Mouse (Mus musculus) hindbrain, embryonic 13.5 days (tissue): ENCODE measurements at regions not wholly inside any gene's neighbourhood (a gene's known extent, or its start where the extent isn't known, plus 50 kb on each side); places are given as distances from the start of the nearest gene placed in this dataset.

ENCODE experiments used
- ATAC-seq: fragments of 200-750 bp; cut with Nextera tagmentation; 2 replicates; pipeline ENCODE4 v1.8.0; 2017; ENCODE audit warnings: moderate TSS enrichment; ENCODE audit not compliant: low FRiP score
- H3K27ac ChIP-seq: fragments of 300-500 bp; sonication (generic); 2 replicates; pipeline ENCODE4 v1.5.1; 2015; ENCODE audit warnings: inconsistent platforms, mild to moderate bottlenecking, moderate library complexity
- H3K27me3 ChIP-seq: fragments of 300-500 bp; sonication (generic); 2 replicates; pipeline ENCODE4 v1.6.1; 2015; ENCODE audit warnings: mild to moderate bottlenecking, inconsistent platforms
- H3K36me3 ChIP-seq: fragments of 300-500 bp; sonication (generic); 2 replicates; pipeline ENCODE4 v1.6.1; 2015; ENCODE audit warnings: mild to moderate bottlenecking, inconsistent platforms
- H3K4me1 ChIP-seq: fragments of 300-500 bp; sonication (generic); replicated peaks from 2 replicates; pipeline ENCODE4 v1.6.1; 2015; ENCODE audit warnings: inconsistent platforms
- H3K4me2 ChIP-seq: fragments of 300-500 bp; sonication (generic); 2 replicates; pipeline ENCODE4 v1.6.1; 2015; ENCODE audit warnings: inconsistent platforms, mild to moderate bottlenecking, moderate library complexity
- H3K4me3 ChIP-seq: fragments of 300-500 bp; sonication (generic); 2 replicates; pipeline ENCODE4 v1.5.1; 2015; ENCODE audit warnings: mild to moderate bottlenecking, inconsistent platforms
- H3K9ac ChIP-seq: fragments of 300-500 bp; sonication (generic); 2 replicates; pipeline ENCODE4 v1.6.1; 2015; ENCODE audit warnings: mild to moderate bottlenecking, inconsistent platforms
- H3K9me3 ChIP-seq: fragments of 300-500 bp; sonication (generic); 2 replicates; pipeline ENCODE4 v1.6.1; 2016; ENCODE audit warnings: inconsistent platforms
- WGBS: fragments of 180-500 bp; shearing (Covaris S2); methylation state at CpG from one replicate; pipeline ENCODE4 v1.1.7; 2015; 5-methylcytosine and 5-hydroxymethylcytosine counted together

DNA sequence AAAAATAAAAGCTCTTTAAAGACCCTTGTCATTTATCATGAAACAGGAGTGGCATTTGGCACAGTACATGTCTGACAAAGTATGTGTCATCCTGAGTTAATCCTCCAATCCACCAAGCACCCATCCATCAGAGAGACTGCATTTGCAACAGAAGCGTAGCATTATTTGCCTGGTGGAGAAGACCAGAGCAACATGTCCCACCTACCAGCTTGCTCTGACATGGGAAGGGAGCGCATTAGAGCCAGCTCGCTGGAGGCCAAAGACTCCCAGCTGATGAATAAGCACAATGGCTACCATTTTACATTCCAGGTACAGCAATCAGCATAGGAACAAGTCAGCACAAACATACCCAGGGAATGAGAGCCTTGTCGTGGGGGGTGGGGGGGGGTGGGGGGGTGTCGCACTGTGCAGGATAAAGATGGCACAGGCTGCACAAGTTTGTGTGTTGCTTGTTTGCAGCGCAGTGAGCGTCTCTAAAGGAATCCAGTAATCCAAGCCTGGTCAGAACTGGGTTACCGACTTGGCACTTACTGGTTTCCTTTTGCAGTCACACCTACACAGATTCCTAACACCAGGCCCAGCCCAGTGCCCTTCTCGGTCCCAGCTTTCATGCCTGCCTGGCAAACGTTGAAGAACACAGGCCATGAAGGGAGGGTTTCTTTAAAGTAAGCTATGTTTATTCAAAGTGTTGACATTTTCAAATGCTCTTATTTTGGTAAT is 507.8 kb upstream of the Atp11b start:
- H3K4me1 ChIP-seq = peaks cover 26% of the 10 kb centered on the region
- H3K9me3 ChIP-seq = no peaks in the 10 kb centered on the region
- no peak overlapping the region for H3K9ac ChIP-seq
- H3K4me2 ChIP-seq = no peak overlapping the region
- WGBS = 53% methylated on average over 10 of the region's 10 CpGs
- H3K27ac ChIP-seq = no peak overlapping the region
- no peaks in the 10 kb centered on the region for H3K27me3 ChIP-seq
- no peak overlapping the region for H3K4me3 ChIP-seq
- no peaks in the 10 kb centered on the region for H3K36me3 ChIP-seq
- no peak for ATAC-seq

DNA sequence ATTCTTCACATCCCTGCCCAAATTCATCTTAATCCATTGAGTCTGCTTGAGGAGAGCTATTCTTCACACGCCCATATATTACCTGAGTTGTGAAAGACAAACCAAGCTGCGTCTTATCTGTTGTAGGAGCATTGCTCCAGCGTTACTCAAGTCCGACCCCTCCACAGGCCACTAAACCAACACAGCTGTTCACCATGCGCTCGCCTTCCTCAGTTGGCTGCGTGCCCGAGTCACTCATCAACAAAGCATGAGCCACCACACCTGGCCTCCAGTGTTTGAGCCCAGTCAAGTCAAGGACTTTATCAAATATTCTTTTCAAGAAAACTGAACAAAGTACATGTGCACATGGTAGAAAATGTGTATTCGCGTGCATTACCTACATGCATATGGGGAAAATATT is 504.7 kb upstream of the Atp11b start:
- no peaks in the 10 kb centered on the region for H3K36me3 ChIP-seq
- no peak; the same call in 1 of the 2 replicates for ATAC-seq
- H3K27me3 ChIP-seq = no peaks in the 10 kb centered on the region
- H3K9me3 ChIP-seq = no peaks in the 10 kb centered on the region
- 61% methylated on average over 10 of the region's 10 CpGs for WGBS
- peaks cover 14% of the 10 kb centered on the region for H3K4me1 ChIP-seq
- no peak overlapping the region for H3K4me2 ChIP-seq
- H3K4me3 ChIP-seq = no peak overlapping the region
- no peak overlapping the region for H3K9ac ChIP-seq
- H3K27ac ChIP-seq = no peak overlapping the region

DNA sequence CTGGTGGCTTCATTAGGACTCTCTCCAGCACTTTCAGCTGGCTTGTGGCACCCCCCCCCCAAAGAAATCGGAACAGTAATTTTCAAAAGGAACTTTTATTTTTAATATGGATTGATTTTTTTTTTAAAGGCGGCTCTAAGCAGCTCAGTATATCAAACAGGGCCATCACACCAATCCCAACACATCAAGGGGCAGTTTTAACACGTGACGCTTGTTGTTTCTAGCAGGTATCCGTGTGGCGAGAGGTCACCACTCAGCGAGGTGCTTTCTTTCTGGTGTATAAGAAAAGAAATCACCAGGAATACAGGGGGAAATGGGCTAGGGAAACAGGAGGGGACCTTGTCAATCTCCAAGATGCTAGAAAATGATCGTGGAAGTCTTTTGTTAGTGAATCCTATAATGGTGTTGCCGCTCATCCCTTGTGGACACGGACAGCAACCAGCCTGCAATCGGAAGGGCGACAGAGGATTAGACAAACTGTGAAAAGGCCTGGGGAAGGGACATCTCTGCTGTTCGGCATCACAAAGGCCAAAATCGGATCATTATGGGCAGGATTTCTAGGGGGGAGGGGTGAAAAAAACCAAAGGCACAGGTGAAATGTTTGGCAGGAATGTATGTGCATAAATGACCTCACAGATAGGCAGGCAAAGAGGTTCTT is 503.7 kb upstream of the Atp11b start:
- Histone ChIP-seq H3K36me3 (no peaks in the 10 kb centered on the region), H3K9me3 (no peaks in the 10 kb centered on the region), H3K9ac (no peak overlapping the region), H3K4me1 (peaks cover 8% of the 10 kb centered on the region), H3K4me2 (no peak overlapping the region), H3K27ac (no peak overlapping the region), H3K27me3 (no peaks in the 10 kb centered on the region), H3K4me3 (no peak overlapping the region)
- WGBS = 72% methylated on average over 14 of the region's 14 CpGs
- ATAC-seq = no peak

DNA sequence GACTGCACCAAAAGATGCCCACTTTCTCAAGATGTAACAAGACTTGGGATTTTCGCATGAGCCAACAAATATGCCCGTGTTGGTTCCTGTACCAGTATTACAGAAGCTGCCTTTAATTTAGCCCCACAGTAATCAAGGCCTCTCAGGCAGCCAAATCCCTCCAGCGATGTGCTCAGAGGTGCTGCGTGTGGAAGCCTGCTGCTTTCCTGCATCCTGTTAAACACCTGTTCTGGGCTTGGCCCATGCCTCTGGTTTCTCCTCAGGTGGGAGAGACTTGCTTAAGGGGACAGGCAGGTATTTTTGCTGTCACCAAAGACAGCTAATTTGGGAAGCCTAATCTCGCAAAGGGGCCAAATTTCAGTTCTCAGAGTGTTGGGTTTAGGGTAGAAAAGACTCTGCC is 500.0 kb upstream of the Atp11b start:
- H3K9ac ChIP-seq = no peak overlapping the region
- no peaks in the 10 kb centered on the region for H3K9me3 ChIP-seq
- no peak for ATAC-seq
- WGBS = 77% methylated on average over 5 of the region's 5 CpGs
- no peak overlapping the region for H3K4me2 ChIP-seq
- H3K27ac ChIP-seq = no peak overlapping the region
- H3K4me3 ChIP-seq = no peak overlapping the region
- H3K4me1 ChIP-seq = peaks cover 2% of the 10 kb centered on the region; the same call in 1 of the 2 replicates
- H3K27me3 ChIP-seq = no peaks in the 10 kb centered on the region
- no peaks in the 10 kb centered on the region for H3K36me3 ChIP-seq

DNA sequence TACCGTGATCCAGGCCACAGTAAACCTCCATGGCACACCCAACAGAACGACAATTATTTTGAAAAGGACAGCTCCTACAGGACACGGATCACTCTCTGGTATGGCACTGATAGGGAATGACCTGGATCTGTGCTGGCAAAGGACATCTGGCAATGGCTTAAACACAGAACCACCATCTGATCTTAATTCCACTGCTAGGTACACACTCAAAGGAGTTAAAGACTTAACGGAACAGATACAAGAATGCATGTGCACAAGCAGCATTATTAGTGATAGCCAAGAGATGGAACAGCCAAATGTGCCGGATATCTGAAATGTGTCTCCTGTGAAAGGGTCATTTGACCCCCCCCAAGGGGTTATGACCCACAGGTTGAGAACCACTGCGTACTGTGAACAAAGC is 493.0 kb upstream of the Atp11b start:
- Histone ChIP-seq H3K4me2 (no peak overlapping the region), H3K27ac (no peak overlapping the region), H3K36me3 (no peaks in the 10 kb centered on the region), H3K9me3 (no peaks in the 10 kb centered on the region), H3K4me1 (no peaks in the 10 kb centered on the region), H3K4me3 (no peak overlapping the region), H3K9ac (no peak overlapping the region), H3K27me3 (no peaks in the 10 kb centered on the region)
- ATAC-seq = no peak
- WGBS = 93% methylated on average over 6 of the region's 6 CpGs

DNA sequence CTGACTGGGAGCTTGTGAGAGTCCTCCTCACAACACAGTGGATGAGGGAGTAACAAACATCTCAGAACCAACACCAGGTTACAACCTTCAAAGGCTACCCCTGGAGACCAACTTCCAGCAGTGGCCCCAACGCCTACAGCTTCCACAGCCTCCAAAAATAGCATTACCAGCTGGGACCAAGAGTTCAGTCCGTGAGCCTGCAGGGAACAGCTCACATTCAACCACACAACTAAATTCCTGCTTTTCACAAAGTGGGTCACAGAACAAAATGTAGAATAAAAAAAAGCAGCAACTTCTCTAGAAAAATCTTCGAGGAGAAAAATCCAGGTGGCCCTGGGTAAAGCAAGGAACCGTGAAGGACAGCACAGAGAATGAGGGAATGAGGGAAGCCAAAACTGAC is 485.0 kb upstream of the Atp11b start:
- H3K4me2 ChIP-seq = no peak overlapping the region
- H3K9me3 ChIP-seq = no peaks in the 10 kb centered on the region
- H3K27ac ChIP-seq = no peak overlapping the region
- H3K4me3 ChIP-seq = no peak overlapping the region
- H3K9ac ChIP-seq = no peak overlapping the region
- H3K27me3 ChIP-seq = no peaks in the 10 kb centered on the region
- ATAC-seq = no peak
- peaks cover 12% of the 10 kb centered on the region for H3K4me1 ChIP-seq
- H3K36me3 ChIP-seq = no peaks in the 10 kb centered on the region
- 68% methylated on average over 4 of the region's 4 CpGs for WGBS

DNA sequence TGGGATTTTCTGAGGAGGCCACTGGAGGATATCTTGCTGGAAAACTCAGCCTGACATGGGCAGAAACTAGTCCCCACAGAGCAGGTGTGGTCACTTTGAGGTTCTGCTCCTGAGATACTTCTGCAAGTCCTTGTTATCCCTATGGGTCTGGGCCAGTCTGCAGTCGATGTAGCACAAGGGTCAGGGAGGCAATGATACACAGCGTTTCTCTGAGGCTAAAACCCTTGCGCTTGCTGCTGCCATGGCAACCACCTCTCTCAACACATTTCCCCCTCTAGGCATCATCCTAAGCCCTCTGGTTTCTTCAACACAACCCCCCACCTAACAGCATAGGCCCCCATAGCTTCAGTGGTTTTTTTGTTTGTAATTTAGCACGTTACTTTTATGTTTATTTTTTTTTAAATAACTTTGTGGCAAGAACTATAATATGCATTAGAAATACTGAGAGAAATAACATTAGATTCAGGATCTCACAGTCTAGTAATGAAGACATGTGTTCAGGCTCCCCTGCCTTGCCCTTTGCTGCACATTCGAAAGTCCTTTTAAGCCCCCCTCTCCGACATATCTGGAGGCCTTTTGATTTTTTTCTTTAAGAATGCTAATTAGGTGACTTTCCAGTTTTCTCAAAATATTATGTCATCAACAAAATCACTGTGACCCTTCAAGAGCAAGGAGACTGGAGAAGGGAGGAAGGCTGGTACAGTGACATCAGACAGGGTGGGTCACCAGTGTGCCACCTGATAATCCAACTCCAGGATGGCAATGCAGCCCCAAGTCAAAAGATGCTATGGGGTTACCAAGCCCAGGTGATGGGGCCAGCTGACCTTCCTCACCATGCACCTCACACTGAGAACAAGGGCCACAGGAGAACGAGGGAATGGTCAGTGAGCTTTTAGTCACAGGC is 483.7 kb upstream of the Atp11b start:
- H3K36me3 ChIP-seq = no peaks in the 10 kb centered on the region
- ATAC-seq = peak; percentile 75; the same call in 1 of the 2 replicates
- WGBS = 46% methylated on average over 7 of the region's 7 CpGs

DNA sequence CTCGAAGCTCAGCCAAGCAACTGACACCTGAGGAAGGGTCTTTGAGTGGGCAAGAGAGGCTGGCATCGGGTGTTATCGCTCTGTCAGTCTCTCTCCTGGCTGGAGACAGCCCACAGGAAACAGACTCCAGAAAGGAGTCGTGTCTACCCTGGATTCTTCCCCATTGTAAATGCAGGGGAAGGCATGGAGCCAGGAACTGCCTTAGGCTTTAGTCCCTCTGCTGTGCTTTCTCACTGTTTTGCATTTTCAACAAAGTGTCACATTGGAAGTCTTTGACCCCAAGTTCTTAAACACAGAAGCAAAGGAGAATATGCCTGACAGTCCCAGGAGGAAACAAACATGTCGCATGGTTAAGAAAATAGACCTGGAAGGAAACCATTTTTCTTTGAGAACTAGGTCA is 480.4 kb upstream of the Atp11b start:
- Histone ChIP-seq H3K4me1 (peaks cover 12% of the 10 kb centered on the region), H3K27me3 (no peaks in the 10 kb centered on the region), H3K9ac (no peak overlapping the region), H3K27ac (peak overlapping the region; percentile 52; the same call in 1 of the 2 replicates), H3K36me3 (no peaks in the 10 kb centered on the region), H3K4me2 (no peak overlapping the region), H3K9me3 (no peaks in the 10 kb centered on the region), H3K4me3 (no peak overlapping the region)
- no peak for ATAC-seq
- WGBS = 63% methylated on average over 5 of the region's 5 CpGs

More for the DNA sequence above, 483.7 kb upstream of the Atp11b start:
- Histone ChIP-seq H3K27me3 (no peaks in the 10 kb centered on the region), H3K4me3 (no peak overlapping the region), H3K4me1 (peaks cover 12% of the 10 kb centered on the region), H3K9ac (no peak overlapping the region), H3K4me2 (no peak overlapping the region), H3K9me3 (no peaks in the 10 kb centered on the region), H3K27ac (no peak overlapping the region)

DNA sequence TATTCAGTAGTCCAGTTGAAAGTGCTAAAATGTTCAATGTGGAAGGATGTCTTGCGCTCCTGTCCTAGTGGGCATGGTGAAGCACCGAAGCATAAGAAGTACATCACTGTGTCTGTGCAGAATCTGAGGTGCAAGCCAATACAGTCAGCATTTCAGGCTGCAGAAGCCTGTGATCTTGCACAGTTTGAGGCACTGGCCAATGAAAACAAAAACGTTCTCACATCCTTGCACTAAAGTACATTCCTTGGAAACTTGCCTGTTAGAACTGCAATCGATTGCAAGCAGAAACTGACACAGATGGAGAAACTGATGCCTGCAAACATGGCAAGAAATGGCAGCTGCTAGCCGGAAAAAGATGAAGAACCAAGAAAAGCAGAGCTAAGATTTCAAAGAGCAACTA is 472.9 kb upstream of the Atp11b start:
- H3K9me3 ChIP-seq = no peaks in the 10 kb centered on the region
- no peak overlapping the region for H3K9ac ChIP-seq
- no peaks in the 10 kb centered on the region for H3K4me1 ChIP-seq
- no peak overlapping the region for H3K4me3 ChIP-seq
- no peak overlapping the region for H3K27ac ChIP-seq
- WGBS = 80% methylated on average over 5 of the region's 5 CpGs
- ATAC-seq = no peak
- H3K27me3 ChIP-seq = no peaks in the 10 kb centered on the region
- H3K36me3 ChIP-seq = no peaks in the 10 kb centered on the region
- H3K4me2 ChIP-seq = no peak overlapping the region

DNA sequence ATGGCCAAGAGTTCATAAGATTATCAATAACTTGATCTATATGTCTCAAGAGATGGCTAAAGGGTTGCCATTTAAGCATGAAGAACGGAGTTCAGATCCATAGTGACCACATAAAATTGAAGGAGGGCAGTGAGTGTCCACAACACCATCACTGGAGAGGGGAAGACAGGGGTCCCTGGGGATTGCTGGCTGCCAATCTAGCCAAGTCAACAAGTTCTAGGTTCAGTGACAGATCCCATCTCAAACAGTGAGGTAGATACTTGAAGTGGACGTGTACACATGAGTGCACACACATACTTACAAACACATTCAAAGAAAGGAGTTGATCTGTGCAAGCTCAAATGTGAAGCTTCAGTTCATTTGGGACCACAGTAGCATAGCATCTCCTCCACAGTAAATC is 471.8 kb upstream of the Atp11b start:
- no peak overlapping the region for H3K4me3 ChIP-seq
- no peak for ATAC-seq
- no peak overlapping the region for H3K9ac ChIP-seq
- no peak overlapping the region for H3K4me2 ChIP-seq
- 88% methylated on average over 2 of the region's 2 CpGs for WGBS
- H3K27ac ChIP-seq = no peak overlapping the region
- H3K36me3 ChIP-seq = no peaks in the 10 kb centered on the region
- no peaks in the 10 kb centered on the region for H3K9me3 ChIP-seq
- H3K4me1 ChIP-seq = no peaks in the 10 kb centered on the region
- H3K27me3 ChIP-seq = no peaks in the 10 kb centered on the region

DNA sequence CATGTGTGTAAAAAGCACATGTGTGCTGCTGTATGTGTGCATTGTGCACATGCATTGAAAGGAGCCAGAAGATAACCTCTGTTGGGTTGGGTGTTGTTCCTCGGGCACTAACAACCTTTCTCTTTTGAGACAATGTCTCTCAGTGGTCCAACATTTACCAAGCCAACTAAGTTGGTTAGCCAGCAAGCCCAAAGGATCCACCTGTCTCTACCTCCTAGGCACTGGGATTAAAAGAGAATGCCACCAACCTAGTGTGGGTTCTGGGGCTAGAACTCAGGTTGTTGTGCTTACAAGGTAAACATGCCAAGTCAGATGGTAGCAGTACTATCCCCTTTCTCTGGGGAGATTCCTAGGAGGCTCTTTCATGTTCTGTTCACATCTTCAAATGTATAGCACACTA is 459.1 kb upstream of the Atp11b start:
- H3K9ac ChIP-seq = no peak overlapping the region
- no peak for ATAC-seq
- no peak overlapping the region for H3K4me3 ChIP-seq
- no peaks in the 10 kb centered on the region for H3K9me3 ChIP-seq
- no peaks in the 10 kb centered on the region for H3K36me3 ChIP-seq
- no peaks in the 10 kb centered on the region for H3K4me1 ChIP-seq
- H3K27me3 ChIP-seq = no peaks in the 10 kb centered on the region
- 88% methylated on average over 1 of the region's 1 CpGs for WGBS
- H3K4me2 ChIP-seq = no peak overlapping the region
- no peak overlapping the region for H3K27ac ChIP-seq

DNA sequence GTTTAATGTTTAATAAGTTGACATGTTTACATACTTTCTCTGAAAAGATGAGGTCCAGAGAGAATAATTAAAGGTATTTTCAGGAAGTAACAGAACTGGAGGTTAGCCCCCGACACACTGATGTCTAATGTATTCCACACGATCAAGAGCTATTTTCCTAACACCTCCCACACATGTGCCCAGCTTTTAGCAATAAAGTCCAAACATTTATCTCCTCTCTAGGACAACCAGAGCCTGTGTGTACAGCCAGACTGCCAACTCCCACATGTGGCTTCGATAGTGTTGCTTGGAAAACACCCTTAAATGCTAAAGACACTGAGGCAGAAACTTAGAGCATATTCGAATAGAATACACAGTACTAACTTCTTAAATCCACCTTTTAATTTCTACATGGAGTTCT is 458.2 kb upstream of the Atp11b start:
- H3K27me3 ChIP-seq = no peaks in the 10 kb centered on the region
- no peak overlapping the region for H3K27ac ChIP-seq
- no peaks in the 10 kb centered on the region for H3K4me1 ChIP-seq
- H3K9ac ChIP-seq = no peak overlapping the region
- H3K4me3 ChIP-seq = no peak overlapping the region
- no peak for ATAC-seq
- no peak overlapping the region for H3K4me2 ChIP-seq
- no peaks in the 10 kb centered on the region for H3K9me3 ChIP-seq
- H3K36me3 ChIP-seq = no peaks in the 10 kb centered on the region
- 88% methylated on average over 4 of the region's 4 CpGs for WGBS
